Mouse (Mus musculus) layer of hippocampus, adult 18-20 months (tissue): ENCODE results near the gene Cenpn. TPM values are rescaled to one million over a fixed set of nuclear protein-coding genes. Genes with fewer than 3 reads are reported as not detected.

Experiments used
- DNase-seq, 2 experiments: peaks; one replicate each; pipeline ENCODE4 v3.0.0; 2022; ENCODE audit warnings: low spot score in 2 of 2
- long read RNA-seq: library from polyadenylated mRNA; stranded (forward); transcript quantifications from one replicate; pipeline ENCODE4 v2.0.0, GENCODE M21; 2021
- total RNA-seq, 2 experiments: library from RNA; stranded (reverse); gene quantifications; 2 replicates each; pipeline ENCODE4 v1.2.3; 2021

The Cenpn gene
- total RNA-seq, result 1 to 10 TPM in 1 of 2 experiments, under 1 TPM in 1; 0.81 to 1.2 TPM
- long read RNA-seq, result 0 reads

GRCm38 (mm10) chr8:116921337-116922059 lies at the start of gene Cenpn, which contains the start of gene Cmc2:
TSS of gene Cenpn (plus strand) at chr8:116921730.
TSS of gene Cmc2 (minus strand) at chr8:116921455.
- peak; percentile 87 to 93 for DNase-seq

- peak in 1 of 2 experiments; percentile 65 for DNase-seq
Measured at GRCm38 (mm10) chr8:116872761-116873342, 48.7 kb upstream of the Cenpn start.

- DNase-seq, result no peak
Measured at GRCm38 (mm10) chr8:116873586-116873985, 47.9 kb upstream of the Cenpn start.

GRCm38 (mm10) chr8:116873986-116874385 lies 47.5 kb upstream of the Cenpn start:
- DNase-seq, result peak in 1 of 2 experiments; percentile 18

- DNase-seq, result no peak
Measured at GRCm38 (mm10) chr8:116875798-116876450, 45.6 kb upstream of the Cenpn start.

- no peak for DNase-seq
Measured at GRCm38 (mm10) chr8:116881396-116881795, 40.1 kb upstream of the Cenpn start.

- DNase-seq, result no peak
Measured at GRCm38 (mm10) chr8:116887813-116888212, 33.7 kb upstream of the Cenpn start.

GRCm38 (mm10) chr8:116891446-116891845 lies 30.1 kb upstream of the Cenpn start:
- no peak for DNase-seq

- DNase-seq, result no peak
Measured at GRCm38 (mm10) chr8:116892130-116892529, 29.4 kb upstream of the Cenpn start.

GRCm38 (mm10) chr8:116892636-116893035 lies 28.9 kb upstream of the Cenpn start:
- DNase-seq, result no peak

GRCm38 (mm10) chr8:116893938-116894337 lies 27.6 kb upstream of the Cenpn start:
- DNase-seq, result no peak

GRCm38 (mm10) chr8:116895521-116895920 lies 26.0 kb upstream of the Cenpn start:
- no peak for DNase-seq

GRCm38 (mm10) chr8:116904736-116905135 lies 16.8 kb upstream of the Cenpn start:
- DNase-seq, result no peak

GRCm38 (mm10) chr8:116905252-116905651 lies 16.3 kb upstream of the Cenpn start:
- no peak for DNase-seq

GRCm38 (mm10) chr8:116905836-116906235 lies 15.7 kb upstream of the Cenpn start:
- no peak for DNase-seq

GRCm38 (mm10) chr8:116921005-116921336 lies 559 bp upstream of the Cenpn start:
- DNase-seq, result no peak

GRCm38 (mm10) chr8:116922060-116922757 lies 679 bp downstream of the Cenpn start:
- no peak for DNase-seq

GRCm38 (mm10) chr8:116923526-116923925 lies 2.0 kb downstream of the Cenpn start:
- DNase-seq, result no peak

GRCm38 (mm10) chr8:116927880-116928279 lies 6.3 kb downstream of the Cenpn start:
- no peak for DNase-seq

- DNase-seq, result no peak
Measured at GRCm38 (mm10) chr8:116928588-116928987, 7.1 kb downstream of the Cenpn start.

- no peak for DNase-seq
Measured at GRCm38 (mm10) chr8:116934976-116935375, 13.4 kb downstream of the Cenpn start.

- no peak for DNase-seq
Measured at GRCm38 (mm10) chr8:116935506-116935905, 14.0 kb downstream of the Cenpn start.
